ENCODE assay signal across 8 mouse cellular contexts in the genomic region with DNA sequence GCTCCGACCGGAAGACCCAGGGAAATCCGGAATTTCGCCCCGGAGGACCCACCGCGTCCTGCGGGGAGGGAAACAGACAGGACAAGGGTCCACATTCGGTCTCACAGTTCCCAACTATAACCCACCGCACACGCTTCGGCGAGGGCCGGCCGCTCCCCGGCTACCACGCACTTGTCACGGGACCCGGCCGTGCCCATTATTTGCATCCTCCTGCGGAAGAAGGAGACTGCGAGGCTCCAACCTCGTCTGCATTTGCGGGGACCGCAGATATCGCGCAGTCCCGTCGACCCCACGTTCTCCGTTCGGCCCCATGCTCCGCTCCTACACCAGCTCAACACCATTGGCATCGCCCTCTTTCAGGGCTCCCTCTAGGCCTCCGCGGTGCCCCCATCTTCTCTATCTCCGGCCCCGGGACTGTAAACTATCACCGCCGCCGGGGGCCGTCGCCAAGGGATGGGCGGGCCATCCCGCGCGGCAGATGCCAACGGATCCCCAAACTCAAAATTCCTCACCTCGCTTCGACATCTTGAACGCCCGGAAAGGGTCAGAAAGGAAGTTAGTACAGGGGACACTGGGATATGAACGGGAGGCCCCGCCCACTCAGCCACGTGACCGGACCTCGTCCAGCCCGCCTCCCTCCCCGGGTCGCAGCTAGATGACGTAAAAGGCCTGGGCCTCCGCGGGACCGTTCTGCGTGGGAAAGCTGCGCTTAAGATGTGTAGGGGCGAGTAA. TPM values are rescaled to one million over a fixed set of nuclear protein-coding genes. Genes with fewer than 3 reads are reported as not detected.
DNase-seq lines count a peak whose midpoint lies in the region; ATAC-seq lines count a peak whose summit lies in the region.

A gene (minus strand): TSS at position 606 of the 732 bp plus-strand sequence.

- H3K4me3 ChIP-seq in hindbrain, embryonic 15.5 days: peak within 1 kb of the TSS; percentile 71

- H3K27me3 ChIP-seq in hindbrain, embryonic 15.5 days: no peaks in the 10 kb centered on the region

- under 1% methylated on average over 67 of the region's 67 CpGs for WGBS in hindbrain, embryonic 15.5 days

- H3K36me3 ChIP-seq in hindbrain, embryonic 15.5 days: peaks cover 36% of the 10 kb centered on the region

- no peaks in the 10 kb centered on the region for H3K9me3 ChIP-seq in hindbrain, embryonic 15.5 days

- ATAC-seq in hindbrain, embryonic 15.5 days (ENCODE audit: low FRiP score, low read depth): peak; percentile 95

- peak within 1 kb of the TSS; percentile 82 for H3K27ac ChIP-seq in hindbrain, embryonic 15.5 days (replicated peaks)

- peaks cover 28% of the 10 kb centered on the region for H3K4me1 ChIP-seq in hindbrain, embryonic 15.5 days (replicated peaks)

- H3K4me2 ChIP-seq in hindbrain, embryonic 15.5 days: peak within 1 kb of the TSS; percentile 66

- H3K9ac ChIP-seq in hindbrain, embryonic 15.5 days: peak within 1 kb of the TSS; percentile 92

- peak; percentile 97 for DNase-seq in T-cell, adult 2 months (ENCODE audit: low spot score)
- peak; percentile 99 to 100 for DNase-seq in cerebellum, postnatal 36 days
- DNase-seq in frontal cortex, postnatal 36 days (ENCODE audit: low spot score in 2 of 2): peak; percentile 99
- peak; percentile 98 for DNase-seq in left cerebral cortex, adult 11 months (ENCODE audit: low spot score)
- DNase-seq in lung, postnatal 4 days: peak; percentile 99
- peak; percentile 99 for DNase-seq in retina, postnatal 7 days (ENCODE audit: low read depth, low spot score)
- DNase-seq in urinary bladder, adult 2 months (ENCODE audit: low spot score): peak; percentile 96

RNA-seq across cellular contexts. Expression of the gene that starts here (rescaled TPM):
- polyA plus RNA-seq in hindbrain, embryonic 15.5 days (2015; fragmentation: Nextera tagmentation; extraction: Ambion mirVana): 296 and 312 TPM in 2 replicates
- polyA plus RNA-seq in urinary bladder, adult 2 months (2012; rRNA removed): 911 and 1,027 TPM in 2 replicates

Comparison
In these comparisons a context has a peak if more than half of its experiments do, and no peak if none do; other contexts are left out.
1. Peak in every context shown above with its lines: DNase-seq, ATAC-seq, H3K4me3 ChIP-seq and H3K27ac ChIP-seq.